Mouse (Mus musculus) heart, embryonic 13.5 days (tissue): ENCODE data around the gene Rasal2. TPM values are rescaled to one million over a fixed set of nuclear protein-coding genes. Genes with fewer than 3 reads are reported as not detected.

Experiments used
- ATAC-seq: fragments of 200-750 bp; cut with Nextera tagmentation; 2 replicates; pipeline ENCODE4 v1.8.0; 2017; ENCODE audit warnings: moderate TSS enrichment; ENCODE audit not compliant: insufficient number of reproducible peaks, low FRiP score, low TSS enrichment; ENCODE audit errors: extremely low read depth
- H3K27ac ChIP-seq: fragments of 300-500 bp; sonication (generic); replicated peaks from 2 replicates; pipeline ENCODE4 v1.5.1; 2015; ENCODE audit warnings: moderate library complexity, mild to moderate bottlenecking, inconsistent platforms
- H3K27me3 ChIP-seq: fragments of 300-500 bp; sonication (generic); replicated peaks from 2 replicates; pipeline ENCODE4 v1.6.1; 2015; ENCODE audit warnings: mild to moderate bottlenecking, inconsistent platforms
- H3K36me3 ChIP-seq: fragments of 300-500 bp; sonication (generic); 2 replicates; pipeline ENCODE4 v1.6.1; 2015; ENCODE audit warnings: mild to moderate bottlenecking, inconsistent platforms
- H3K4me1 ChIP-seq: fragments of 300-500 bp; sonication (generic); 2 replicates; pipeline ENCODE4 v1.6.1; 2015; ENCODE audit warnings: inconsistent platforms
- H3K4me2 ChIP-seq: fragments of 300-500 bp; sonication (generic); 2 replicates; pipeline ENCODE4 v1.6.1; 2015; ENCODE audit warnings: inconsistent platforms, mild to moderate bottlenecking, moderate library complexity
- H3K4me3 ChIP-seq: fragments of 300-500 bp; sonication (generic); 2 replicates; pipeline ENCODE4 v1.5.1; 2015; ENCODE audit warnings: moderate library complexity, mild to moderate bottlenecking, inconsistent platforms
- H3K9ac ChIP-seq: fragments of 300-500 bp; sonication (generic); 2 replicates; pipeline ENCODE4 v1.6.1; 2015; ENCODE audit warnings: inconsistent platforms, mild to moderate bottlenecking, moderate library complexity
- H3K9me3 ChIP-seq: fragments of 300-500 bp; sonication (generic); 2 replicates; pipeline ENCODE4 v1.6.1; 2016; ENCODE audit warnings: inconsistent platforms
- WGBS: fragments of 180-500 bp; shearing (Covaris S2); methylation state at CpG from one replicate; pipeline ENCODE4 v1.1.7; 2015; ENCODE audit warnings: mixed read lengths; 5-methylcytosine and 5-hydroxymethylcytosine counted together
- polyA plus RNA-seq: library from polyadenylated mRNA; unstranded; fragments of >200 nt; fragmentation: Nextera tagmentation; extraction: Ambion mirVana; gene quantifications from 2 replicates; pipeline ENCODE4 v1.2.1, GENCODE M21; 2015

The Rasal2 gene
- polyA plus RNA-seq, 1 experiment from 2014 or later = 15.1 TPM

GRCm38 (mm10) chr1:157323091-157323490 is 89.3 kb downstream of the Rasal2 start:
- Histone ChIP-seq H3K9ac (no peak overlapping the region), H3K4me1 (peaks cover 10% of the 10 kb centered on the region), H3K4me3 (no peak overlapping the region), H3K4me2 (no peak overlapping the region), H3K9me3 (no peaks in the 10 kb centered on the region), H3K36me3 (no peaks in the 10 kb centered on the region), H3K27me3 (no peaks in the 10 kb centered on the region), H3K27ac (no peak overlapping the region)
- WGBS = 81% methylated on average over 1 of the region's 1 CpGs
- no peak for ATAC-seq

GRCm38 (mm10) chr1:157318896-157319295 is 93.5 kb downstream of the Rasal2 start:
- Histone ChIP-seq H3K4me3 (no peak overlapping the region), H3K9ac (no peak overlapping the region), H3K27ac (no peak overlapping the region), H3K36me3 (no peaks in the 10 kb centered on the region), H3K4me2 (no peak overlapping the region), H3K4me1 (peaks cover 13% of the 10 kb centered on the region), H3K9me3 (no peaks in the 10 kb centered on the region), H3K27me3 (no peaks in the 10 kb centered on the region)
- ATAC-seq = no peak
- 83% methylated on average over 4 of the region's 4 CpGs for WGBS

- Histone ChIP-seq H3K27me3 (no peaks in the 10 kb centered on the region), H3K4me3 (no peak overlapping the region), H3K9ac (no peak overlapping the region), H3K36me3 (peaks cover 5% of the 10 kb centered on the region; the same call in 1 of the 2 replicates), H3K27ac (no peak overlapping the region), H3K4me2 (no peak overlapping the region), H3K9me3 (no peaks in the 10 kb centered on the region), H3K4me1 (no peaks in the 10 kb centered on the region)
- no peak for ATAC-seq
- WGBS = 43% methylated on average over 1 of the region's 1 CpGs
These were observed 111.1 kb downstream of the Rasal2 start for GRCm38 (mm10) chr1:157301266-157301665.

GRCm38 (mm10) chr1:157299559-157299958 is 112.8 kb downstream of the Rasal2 start:
- WGBS = 76% methylated on average over 2 of the region's 2 CpGs
- ATAC-seq = no peak

GRCm38 (mm10) chr1:157298990-157299389 is 113.4 kb downstream of the Rasal2 start:
- Histone ChIP-seq H3K27me3 (no peaks in the 10 kb centered on the region), H3K36me3 (peaks cover 5% of the 10 kb centered on the region; the same call in 1 of the 2 replicates), H3K9ac (no peak overlapping the region), H3K9me3 (no peaks in the 10 kb centered on the region), H3K27ac (no peak overlapping the region), H3K4me2 (no peak overlapping the region), H3K4me1 (peaks cover 3% of the 10 kb centered on the region; the same call in 1 of the 2 replicates), H3K4me3 (no peak overlapping the region)
- no peak for ATAC-seq
- 66% methylated on average over 2 of the region's 2 CpGs for WGBS

More at GRCm38 (mm10) chr1:157299559-157299958, 112.8 kb downstream of the Rasal2 start:
- Histone ChIP-seq H3K4me3 (no peak overlapping the region), H3K27ac (no peak overlapping the region), H3K4me2 (no peak overlapping the region), H3K27me3 (no peaks in the 10 kb centered on the region), H3K9ac (no peak overlapping the region), H3K9me3 (no peaks in the 10 kb centered on the region), H3K4me1 (peaks cover 3% of the 10 kb centered on the region; the same call in 1 of the 2 replicates), H3K36me3 (peaks cover 5% of the 10 kb centered on the region; the same call in 1 of the 2 replicates)

GRCm38 (mm10) chr1:157297137-157297536 is 115.3 kb downstream of the Rasal2 start:
- 45% methylated on average over 1 of the region's 1 CpGs for WGBS
- H3K9me3 ChIP-seq = no peaks in the 10 kb centered on the region
- no peak overlapping the region for H3K9ac ChIP-seq
- ATAC-seq = no peak
- peaks cover 4% of the 10 kb centered on the region for H3K4me1 ChIP-seq
- peaks cover 5% of the 10 kb centered on the region; the same call in 1 of the 2 replicates for H3K36me3 ChIP-seq
- no peaks in the 10 kb centered on the region for H3K27me3 ChIP-seq
- no peak overlapping the region for H3K4me3 ChIP-seq
- H3K4me2 ChIP-seq = no peak overlapping the region
- H3K27ac ChIP-seq = no peak overlapping the region

GRCm38 (mm10) chr1:157295868-157296267 is 116.5 kb downstream of the Rasal2 start:
- H3K36me3 ChIP-seq = peaks cover 5% of the 10 kb centered on the region; the same call in 1 of the 2 replicates
- no peak overlapping the region for H3K4me2 ChIP-seq
- H3K9me3 ChIP-seq = no peaks in the 10 kb centered on the region
- no peak overlapping the region for H3K9ac ChIP-seq
- no peak for ATAC-seq
- peaks cover 8% of the 10 kb centered on the region for H3K4me1 ChIP-seq
- no peaks in the 10 kb centered on the region for H3K27me3 ChIP-seq
- H3K4me3 ChIP-seq = no peak overlapping the region
- WGBS = 91% methylated on average over 3 of the region's 3 CpGs
- H3K27ac ChIP-seq = no peak overlapping the region

GRCm38 (mm10) chr1:157290173-157290572 is 122.2 kb downstream of the Rasal2 start:
- no peak overlapping the region for H3K27ac ChIP-seq
- H3K27me3 ChIP-seq = no peaks in the 10 kb centered on the region
- no peak overlapping the region for H3K4me2 ChIP-seq
- no peaks in the 10 kb centered on the region for H3K36me3 ChIP-seq
- ATAC-seq = no peak
- peaks cover 8% of the 10 kb centered on the region; the same call in 1 of the 2 replicates for H3K4me1 ChIP-seq
- no peak overlapping the region for H3K4me3 ChIP-seq
- 50% methylated on average over 2 of the region's 2 CpGs for WGBS
- H3K9me3 ChIP-seq = no peaks in the 10 kb centered on the region
- no peak overlapping the region for H3K9ac ChIP-seq

GRCm38 (mm10) chr1:157289251-157289650 is 123.1 kb downstream of the Rasal2 start:
- Histone ChIP-seq H3K9me3 (no peaks in the 10 kb centered on the region), H3K9ac (no peak overlapping the region), H3K27ac (no peak overlapping the region), H3K36me3 (no peaks in the 10 kb centered on the region), H3K27me3 (no peaks in the 10 kb centered on the region), H3K4me2 (no peak overlapping the region), H3K4me3 (no peak overlapping the region), H3K4me1 (peaks cover 8% of the 10 kb centered on the region; the same call in 1 of the 2 replicates)
- ATAC-seq = no peak
- WGBS = 79% methylated on average over 2 of the region's 2 CpGs

- Histone ChIP-seq H3K4me3 (no peak overlapping the region), H3K27ac (no peak overlapping the region), H3K36me3 (no peaks in the 10 kb centered on the region), H3K9ac (no peak overlapping the region), H3K4me2 (no peak overlapping the region), H3K27me3 (no peaks in the 10 kb centered on the region), H3K9me3 (no peaks in the 10 kb centered on the region), H3K4me1 (0 out of 2 replicates have a peak, but pooled peaks cover 3% of the 10 kb centered on the region)
- no peak for ATAC-seq
- WGBS = 9% methylated on average over 4 of the region's 4 CpGs
These were observed 125.8 kb downstream of the Rasal2 start for GRCm38 (mm10) chr1:157286561-157286960.

- WGBS = 79% methylated on average over 3 of the region's 3 CpGs
These were observed 127.0 kb downstream of the Rasal2 start for GRCm38 (mm10) chr1:157285366-157285765.

GRCm38 (mm10) chr1:157280781-157281180 is 131.6 kb downstream of the Rasal2 start:
- Histone ChIP-seq H3K27ac (no peak overlapping the region), H3K27me3 (no peaks in the 10 kb centered on the region), H3K9me3 (no peaks in the 10 kb centered on the region), H3K36me3 (no peaks in the 10 kb centered on the region), H3K9ac (no peak overlapping the region), H3K4me3 (no peak overlapping the region), H3K4me1 (peaks cover 13% of the 10 kb centered on the region), H3K4me2 (no peak overlapping the region)
- no peak for ATAC-seq

More at GRCm38 (mm10) chr1:157285366-157285765, 127.0 kb downstream of the Rasal2 start:
- no peak for ATAC-seq
- Histone ChIP-seq H3K9me3 (no peaks in the 10 kb centered on the region), H3K4me3 (no peak overlapping the region), H3K36me3 (no peaks in the 10 kb centered on the region), H3K27me3 (no peaks in the 10 kb centered on the region), H3K4me1 (0 out of 2 replicates have a peak, but pooled peaks cover 3% of the 10 kb centered on the region), H3K27ac (no peak overlapping the region), H3K4me2 (no peak overlapping the region), H3K9ac (no peak overlapping the region)
